Mouse (Mus musculus): Measurements from ENCODE around the gene Shank2. TPM values are rescaled to one million over a fixed set of nuclear protein-coding genes. Genes with fewer than 3 reads are reported as not detected.
A peak's percentile ranks its signal among the peaks of the same experiment; 100 is the strongest.

Gene Shank2
- polyA plus RNA-seq, 1 experiment from 2014 or later: 6.8 TPM

DNA sequence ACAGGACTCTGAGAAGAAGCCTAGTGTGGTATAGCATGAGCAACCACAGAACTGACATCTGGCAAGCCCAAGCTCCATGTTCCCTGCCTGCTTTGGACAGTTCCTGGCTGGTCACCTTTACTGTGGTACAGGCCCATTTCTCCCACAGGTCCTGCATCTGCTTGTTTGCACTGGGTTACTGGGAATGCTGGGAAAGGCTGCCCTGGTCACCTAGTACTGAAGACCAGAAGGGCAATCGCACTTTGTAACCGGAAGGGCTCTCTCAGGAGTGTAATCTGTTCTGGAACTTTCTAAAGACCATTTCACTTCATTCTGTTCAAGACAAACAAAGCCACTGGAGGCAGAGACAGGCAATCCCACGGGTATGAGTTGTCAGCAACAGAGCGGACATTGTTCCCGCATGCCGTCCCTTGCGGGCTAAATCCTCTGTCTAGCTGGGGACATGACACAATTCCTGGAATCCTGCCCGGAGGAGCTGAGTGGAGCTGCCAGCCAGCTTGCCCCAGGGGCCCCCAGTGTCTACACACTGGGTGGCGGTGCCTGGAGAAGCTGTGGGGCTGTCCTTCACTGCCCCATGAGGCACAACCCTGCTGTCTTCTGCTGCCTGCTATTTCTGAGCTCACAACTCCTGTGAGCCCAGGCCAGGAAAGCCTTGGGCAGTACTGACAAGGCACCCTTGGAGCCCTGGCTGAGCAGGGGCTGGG lies 36.4 kb downstream of the Shank2 start:
- Histone ChIP-seq H3K4me3 (no peak overlapping the region), H3K4me1 (replicated peaks) (peaks cover 22% of the 10 kb centered on the region), H3K27me3 (no peaks in the 10 kb centered on the region), H3K36me3 (no peaks in the 10 kb centered on the region), H3K9ac (no peak overlapping the region; the same call in 1 of the 2 replicates), H3K9me3 (no peaks in the 10 kb centered on the region), H3K27ac (peak overlapping the region; percentile 77), H3K4me2 (no peak overlapping the region)
- 36% methylated on average over 9 of the region's 9 CpGs for WGBS
- ATAC-seq (ENCODE audit: low FRiP score): peak; percentile 89

DNA sequence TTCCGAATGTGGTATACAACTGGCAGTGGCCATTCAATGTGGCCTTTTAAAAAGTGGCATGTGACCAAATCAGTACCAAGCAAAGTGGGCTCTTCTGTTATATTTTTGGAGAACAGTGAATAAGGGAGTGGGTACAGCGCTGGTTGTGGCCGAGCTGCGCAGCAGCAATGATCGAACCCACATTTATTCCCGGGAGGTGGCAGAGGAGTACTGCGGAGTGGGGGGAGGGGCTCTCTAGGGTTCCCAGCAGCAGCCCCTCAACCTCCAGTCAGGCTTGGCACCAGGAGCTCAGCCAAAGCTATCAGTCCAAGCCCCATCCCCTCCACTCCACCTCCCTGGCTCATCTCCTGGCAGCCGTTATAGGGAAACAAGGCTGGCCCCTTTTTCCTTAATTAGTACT lies 37.0 kb downstream of the Shank2 start:
- H3K9me3 ChIP-seq: no peaks in the 10 kb centered on the region
- no peak overlapping the region; the same call in 1 of the 2 replicates for H3K9ac ChIP-seq
- peaks cover 22% of the 10 kb centered on the region for H3K4me1 ChIP-seq (replicated peaks)
- ATAC-seq (ENCODE audit: low FRiP score): peak; percentile 54
- 64% methylated on average over 8 of the region's 8 CpGs for WGBS
- no peaks in the 10 kb centered on the region for H3K36me3 ChIP-seq
- no peak overlapping the region for H3K4me2 ChIP-seq
- H3K27me3 ChIP-seq: no peaks in the 10 kb centered on the region
- H3K27ac ChIP-seq: peak overlapping the region; percentile 77
- no peak overlapping the region for H3K4me3 ChIP-seq

GRCm38 (mm10) chr7:144040328-144040727 lies 38.6 kb downstream of the Shank2 start:
- H3K4me2 ChIP-seq: no peak overlapping the region
- H3K27ac ChIP-seq: no peak overlapping the region

DNA sequence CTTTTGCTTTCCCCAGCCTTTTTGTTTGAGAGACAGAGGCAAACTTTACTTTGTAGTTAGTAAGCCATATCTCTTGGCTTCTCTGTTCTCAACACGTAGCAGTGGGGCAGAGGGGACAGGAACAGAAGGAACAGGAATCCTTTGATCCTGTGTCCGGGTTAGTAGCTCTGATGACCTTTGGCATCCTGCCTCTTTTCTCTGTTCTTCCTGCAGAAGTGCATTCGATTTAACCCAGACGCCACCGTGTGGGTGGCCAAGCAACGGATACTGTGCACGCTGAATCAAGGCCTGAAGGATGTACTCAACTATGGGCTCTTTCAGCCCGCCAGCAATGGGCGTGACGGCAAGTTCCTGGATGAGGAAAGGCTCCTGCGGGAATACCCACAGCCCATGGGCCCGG lies 50.3 kb downstream of the Shank2 start:
- H3K4me1 ChIP-seq (replicated peaks): peaks cover 7% of the 10 kb centered on the region
- H3K9me3 ChIP-seq: no peaks in the 10 kb centered on the region
- no peak overlapping the region for H3K27ac ChIP-seq
- no peak overlapping the region for H3K4me2 ChIP-seq
- 7% methylated on average over 12 of the region's 12 CpGs for WGBS
- no peaks in the 10 kb centered on the region for H3K36me3 ChIP-seq
- no peak overlapping the region for H3K4me3 ChIP-seq
- H3K27me3 ChIP-seq: no peaks in the 10 kb centered on the region
- H3K9ac ChIP-seq: no peak overlapping the region
- no peak for ATAC-seq (ENCODE audit: low FRiP score)

More at GRCm38 (mm10) chr7:144040328-144040727, 38.6 kb downstream of the Shank2 start:
- Histone ChIP-seq H3K27me3 (no peaks in the 10 kb centered on the region), H3K36me3 (no peaks in the 10 kb centered on the region), H3K9ac (no peak overlapping the region), H3K9me3 (no peaks in the 10 kb centered on the region), H3K4me3 (no peak overlapping the region), H3K4me1 (replicated peaks) (peaks cover 22% of the 10 kb centered on the region)
- ATAC-seq (ENCODE audit: low FRiP score): no peak
- WGBS: 75% methylated on average over 3 of the region's 3 CpGs

DNA sequence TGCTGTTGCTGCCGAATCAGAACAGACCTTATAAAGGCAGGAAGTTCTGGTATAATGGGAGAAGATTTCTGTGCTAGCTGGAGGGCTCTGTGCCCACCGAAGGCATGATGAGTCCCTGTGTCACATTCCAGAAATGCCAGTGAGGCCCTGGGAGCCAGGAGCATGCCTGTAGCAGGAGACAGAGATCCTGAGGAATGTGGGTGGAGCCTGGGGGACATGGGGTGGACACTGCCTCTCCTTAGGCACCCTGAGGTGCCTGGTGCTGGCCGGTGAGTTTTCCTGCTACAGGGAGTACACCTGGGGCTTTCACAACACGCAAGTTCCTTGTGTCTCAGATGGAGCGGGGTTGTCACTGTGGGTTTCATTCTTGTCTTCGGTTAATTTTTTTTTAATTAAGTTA lies 53.5 kb downstream of the Shank2 start:
- no peak overlapping the region for H3K4me3 ChIP-seq
- ATAC-seq (ENCODE audit: low FRiP score): no peak
- peaks cover 7% of the 10 kb centered on the region for H3K4me1 ChIP-seq (replicated peaks)
- no peak overlapping the region for H3K27ac ChIP-seq
- 67% methylated on average over 6 of the region's 6 CpGs for WGBS
- H3K27me3 ChIP-seq: no peaks in the 10 kb centered on the region
- H3K36me3 ChIP-seq: no peaks in the 10 kb centered on the region
- H3K9me3 ChIP-seq: no peaks in the 10 kb centered on the region
- H3K9ac ChIP-seq: no peak overlapping the region
- no peak overlapping the region for H3K4me2 ChIP-seq

- H3K27ac ChIP-seq: no peak overlapping the region
- H3K9me3 ChIP-seq: no peaks in the 10 kb centered on the region
- ATAC-seq (ENCODE audit: low FRiP score): no peak
- H3K27me3 ChIP-seq: no peaks in the 10 kb centered on the region
- H3K9ac ChIP-seq: no peak overlapping the region
- H3K36me3 ChIP-seq: no peaks in the 10 kb centered on the region
- no peak overlapping the region for H3K4me3 ChIP-seq
- H3K4me1 ChIP-seq (replicated peaks): peaks cover 7% of the 10 kb centered on the region
- H3K4me2 ChIP-seq: no peak overlapping the region
- 76% methylated on average over 7 of the region's 7 CpGs for WGBS
Measured at GRCm38 (mm10) chr7:144055702-144056531, 54.2 kb downstream of the Shank2 start.

- Histone ChIP-seq H3K9me3 (no peaks in the 10 kb centered on the region), H3K4me3 (no peak overlapping the region), H3K9ac (no peak overlapping the region), H3K27me3 (no peaks in the 10 kb centered on the region), H3K27ac (no peak overlapping the region), H3K4me2 (no peak overlapping the region), H3K36me3 (no peaks in the 10 kb centered on the region), H3K4me1 (replicated peaks) (peaks cover 9% of the 10 kb centered on the region; the same call in 1 of the 2 replicates)
- ATAC-seq (ENCODE audit: low FRiP score): no peak
- WGBS: 82% methylated on average over 7 of the region's 7 CpGs
Measured at GRCm38 (mm10) chr7:144070162-144070949, 68.6 kb downstream of the Shank2 start.

GRCm38 (mm10) chr7:144072219-144072618 lies 70.5 kb downstream of the Shank2 start:
- Histone ChIP-seq H3K4me1 (replicated peaks) (no peaks in the 10 kb centered on the region), H3K4me3 (no peak overlapping the region), H3K9me3 (no peaks in the 10 kb centered on the region; the same call in 1 of the 2 replicates), H3K27ac (no peak overlapping the region), H3K36me3 (no peaks in the 10 kb centered on the region), H3K27me3 (no peaks in the 10 kb centered on the region), H3K4me2 (no peak overlapping the region), H3K9ac (no peak overlapping the region)
- no peak for ATAC-seq (ENCODE audit: low FRiP score)
- 38% methylated on average over 1 of the region's 1 CpGs for WGBS

- Histone ChIP-seq H3K36me3 (no peaks in the 10 kb centered on the region), H3K27ac (no peak overlapping the region), H3K4me1 (replicated peaks) (no peaks in the 10 kb centered on the region), H3K9me3 (no peaks in the 10 kb centered on the region; the same call in 1 of the 2 replicates), H3K9ac (no peak overlapping the region), H3K4me3 (no peak overlapping the region), H3K27me3 (no peaks in the 10 kb centered on the region), H3K4me2 (no peak overlapping the region)
- ATAC-seq (ENCODE audit: low FRiP score): no peak
- 100% methylated on average over 2 of the region's 2 CpGs for WGBS
Measured at GRCm38 (mm10) chr7:144072856-144073255, 71.1 kb downstream of the Shank2 start.

DNA sequence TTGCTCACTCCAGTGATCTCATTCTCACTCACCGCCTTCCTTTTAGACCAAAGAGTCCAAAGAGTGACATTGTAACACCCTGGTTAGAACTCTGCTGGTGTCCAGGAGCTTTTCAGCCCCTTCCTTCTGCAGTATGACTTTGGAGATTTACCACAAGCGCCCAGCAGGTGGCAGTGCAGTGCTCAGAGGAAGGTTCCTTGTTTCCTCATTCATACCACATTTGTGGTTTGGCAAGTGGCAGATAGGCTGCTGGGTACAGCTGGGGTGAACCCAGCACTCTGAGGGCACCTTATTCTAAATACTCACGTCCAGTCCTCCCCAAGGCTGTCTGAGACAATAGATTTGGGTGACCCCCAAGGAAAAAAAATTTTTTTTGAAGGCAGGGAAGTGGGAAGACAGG lies 73.0 kb downstream of the Shank2 start:
- ATAC-seq (ENCODE audit: low FRiP score): no peak
- Histone ChIP-seq H3K27ac (no peak overlapping the region), H3K4me2 (no peak overlapping the region), H3K4me1 (replicated peaks) (0 out of 2 replicates have a peak, but pooled peaks cover 4% of the 10 kb centered on the region), H3K9me3 (no peaks in the 10 kb centered on the region; the same call in 1 of the 2 replicates), H3K36me3 (no peaks in the 10 kb centered on the region), H3K27me3 (no peaks in the 10 kb centered on the region), H3K9ac (no peak overlapping the region), H3K4me3 (no peak overlapping the region)
- WGBS: 21% methylated on average over 3 of the region's 3 CpGs

GRCm38 (mm10) chr7:144078661-144079060 lies 76.9 kb downstream of the Shank2 start:
- no peaks in the 10 kb centered on the region for H3K36me3 ChIP-seq
- 69% methylated on average over 1 of the region's 1 CpGs for WGBS
- H3K4me1 ChIP-seq (replicated peaks): peaks cover 4% of the 10 kb centered on the region; the same call in 1 of the 2 replicates
- ATAC-seq (ENCODE audit: low FRiP score): no peak
- H3K4me3 ChIP-seq: no peak overlapping the region
- H3K9ac ChIP-seq: no peak overlapping the region
- no peak overlapping the region for H3K4me2 ChIP-seq
- no peaks in the 10 kb centered on the region; the same call in 1 of the 2 replicates for H3K9me3 ChIP-seq
- no peak overlapping the region for H3K27ac ChIP-seq
- H3K27me3 ChIP-seq: no peaks in the 10 kb centered on the region

- H3K9ac ChIP-seq: no peak overlapping the region
- H3K27ac ChIP-seq: no peak overlapping the region
- H3K4me2 ChIP-seq: no peak overlapping the region
- H3K27me3 ChIP-seq: no peaks in the 10 kb centered on the region
- no peaks in the 10 kb centered on the region for H3K36me3 ChIP-seq
- H3K4me1 ChIP-seq (replicated peaks): peaks cover 4% of the 10 kb centered on the region; the same call in 1 of the 2 replicates
- H3K9me3 ChIP-seq: no peaks in the 10 kb centered on the region; the same call in 1 of the 2 replicates
- H3K4me3 ChIP-seq: no peak overlapping the region
- WGBS: 89% methylated on average over 1 of the region's 1 CpGs
- no peak for ATAC-seq (ENCODE audit: low FRiP score)
Measured at GRCm38 (mm10) chr7:144079861-144080260, 78.1 kb downstream of the Shank2 start.
